Mouse (Mus musculus): ENCODE data around the gene Prdx6b.

Gene Prdx6b

DNA sequence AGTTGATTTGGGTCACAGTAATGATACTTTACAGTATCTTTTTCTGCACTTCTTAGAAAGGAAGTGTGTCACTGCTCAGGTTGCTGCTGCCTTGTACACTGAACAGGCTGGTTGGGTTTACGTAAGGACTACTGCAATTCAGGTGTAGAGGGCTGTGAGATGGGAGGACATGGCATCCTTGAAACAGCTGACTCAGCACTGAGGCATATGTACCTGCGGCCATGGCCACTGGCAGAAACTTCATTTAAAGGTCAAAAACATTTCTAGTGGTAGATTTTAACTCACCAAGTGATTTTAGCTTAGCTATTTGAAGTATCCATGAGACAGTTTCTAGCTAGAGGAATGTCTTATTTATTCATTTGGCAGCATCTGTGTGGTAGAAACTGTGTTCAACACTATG lies 33.5 kb downstream of the Prdx6b start:
- no peak for DNase-seq (ENCODE audit: low read depth)

DNA sequence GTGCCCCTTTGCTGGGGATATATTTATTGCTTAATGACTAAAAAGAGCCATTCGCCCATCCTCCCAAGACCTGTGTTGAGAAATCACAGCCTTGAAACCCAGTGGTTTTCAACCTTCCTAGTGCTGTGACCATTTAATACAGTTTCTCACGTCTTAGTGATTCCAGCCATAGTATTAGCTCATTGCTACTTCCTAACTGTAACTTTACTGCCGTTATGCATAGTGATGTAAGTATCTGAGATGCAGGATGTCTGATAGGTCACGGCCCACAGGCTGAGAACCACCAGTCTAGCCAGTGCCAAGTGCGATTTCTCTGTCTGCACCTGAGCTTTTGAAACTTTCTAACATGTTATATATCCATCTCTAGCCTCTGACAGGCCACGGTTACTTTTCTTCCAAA lies 35.0 kb downstream of the Prdx6b start:
- no peak for DNase-seq (ENCODE audit: low read depth)

DNA sequence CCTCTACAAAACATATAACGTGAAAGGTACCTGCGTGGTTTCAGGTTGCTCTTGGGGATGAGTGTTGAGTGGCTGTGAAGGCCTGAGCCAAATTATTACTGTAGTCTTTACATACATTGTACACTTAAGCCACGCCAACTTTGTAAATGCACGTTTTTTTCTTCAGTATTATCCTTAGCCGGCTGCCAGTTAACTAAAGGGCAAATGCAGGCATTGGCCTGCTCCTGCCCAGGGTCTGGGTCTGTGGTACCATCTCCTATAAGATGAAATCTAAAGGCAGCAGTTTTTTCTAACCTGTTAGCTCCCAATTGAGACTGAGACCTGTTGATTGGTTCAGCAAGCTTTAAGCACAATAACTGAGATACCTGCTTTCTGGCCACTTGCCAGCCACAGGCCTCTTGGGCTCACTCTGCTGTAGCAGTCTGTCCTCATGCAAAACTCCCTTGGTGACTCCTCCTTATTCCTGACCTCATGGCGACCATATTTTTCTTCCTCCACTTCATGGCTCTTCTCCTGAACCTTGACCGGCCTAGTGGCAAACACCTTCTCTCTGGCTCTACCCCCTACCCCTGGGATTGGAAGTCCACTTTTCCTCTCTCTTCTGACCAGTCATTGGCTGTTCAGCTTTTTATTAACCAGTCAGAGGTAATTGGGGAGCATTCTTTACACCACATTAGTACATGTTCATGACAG lies 36.8 kb downstream of the Prdx6b start:
- no peak for DNase-seq (ENCODE audit: low read depth)

DNA sequence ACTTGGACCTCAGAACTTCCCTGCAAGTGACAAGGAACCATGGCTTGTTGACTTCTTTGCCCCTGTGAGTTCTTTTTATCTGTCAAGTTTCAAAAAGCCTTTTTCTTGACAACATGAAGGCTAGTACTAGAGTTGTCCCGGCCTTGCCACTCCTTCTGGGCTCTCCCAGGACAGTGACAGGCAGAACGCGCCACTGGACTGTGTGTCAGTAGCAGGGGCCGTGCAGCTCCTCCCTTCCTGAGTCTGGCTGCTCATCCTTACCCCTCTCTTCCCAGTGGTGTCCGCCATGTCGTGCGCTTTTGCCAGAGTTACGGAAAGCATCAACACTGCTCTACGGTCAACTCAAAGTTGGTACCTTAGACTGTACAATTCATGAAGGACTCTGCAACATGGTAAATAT lies 48.3 kb downstream of the Prdx6b start:
- DNase-seq (ENCODE audit: low read depth) = no peak

Measured in fibroblast of lung, adult 2 months (primary cell).